Mouse (Mus musculus): ENCODE measurements around the gene Shd. TPM values are rescaled to one million over a fixed set of nuclear protein-coding genes. Genes with fewer than 3 reads are reported as not detected.

Shd gene
- polyA plus RNA-seq, 1 experiment from 2014 or later, result 11.0 TPM

- H3K4me3 ChIP-seq (ENCODE audit: low read depth, low read length), result no peak overlapping the region
- H3K27me3 ChIP-seq (replicated peaks; ENCODE audit: control insufficient read depth, insufficient read depth, low read length), result no peaks in the 10 kb centered on the region
- no peak for ATAC-seq (ENCODE audit: low read depth)
- 88% methylated on average over 8 of the region's 8 CpGs for WGBS
- peaks cover 76% of the 10 kb centered on the region for H3K36me3 ChIP-seq (ENCODE audit: control insufficient read depth, insufficient read depth, low read length)
- no peak overlapping the region for H3K9ac ChIP-seq (ENCODE audit: low read depth, low read length)
- no peaks in the 10 kb centered on the region for H3K9me3 ChIP-seq (ENCODE audit: control insufficient read depth, low read length)
- H3K4me1 ChIP-seq (ENCODE audit: control insufficient read depth, insufficient read depth, low read length), result no peaks in the 10 kb centered on the region
- H3K4me2 ChIP-seq (ENCODE audit: low read depth, low read length), result no peak overlapping the region
- DNase-seq (ENCODE audit: low spot score), result no peak
- H3K27ac ChIP-seq (replicated peaks; ENCODE audit: low read depth, low read length), result no peak overlapping the region
These were observed 46.1 kb downstream of the Shd start for GRCm38 (mm10) chr17:56016382-56016781.

- no peaks in the 10 kb centered on the region for H3K4me1 ChIP-seq (ENCODE audit: control insufficient read depth, insufficient read depth, low read length)
- no peaks in the 10 kb centered on the region for H3K9me3 ChIP-seq (ENCODE audit: control insufficient read depth, low read length)
- no peak overlapping the region for H3K27ac ChIP-seq (replicated peaks; ENCODE audit: low read depth, low read length)
- H3K36me3 ChIP-seq (ENCODE audit: control insufficient read depth, insufficient read depth, low read length), result peaks cover 70% of the 10 kb centered on the region
- no peaks in the 10 kb centered on the region for H3K27me3 ChIP-seq (replicated peaks; ENCODE audit: control insufficient read depth, insufficient read depth, low read length)
- DNase-seq (ENCODE audit: low spot score) (no peak), ATAC-seq (ENCODE audit: low read depth) (no peak)
- H3K9ac ChIP-seq (ENCODE audit: low read depth, low read length), result no peak overlapping the region
- no peak overlapping the region for H3K4me2 ChIP-seq (ENCODE audit: low read depth, low read length)
- WGBS, result 73% methylated on average over 13 of the region's 15 CpGs
- no peak overlapping the region for H3K4me3 ChIP-seq (ENCODE audit: low read depth, low read length)
These were observed 46.8 kb downstream of the Shd start for GRCm38 (mm10) chr17:56016793-56017785.

- no peaks in the 10 kb centered on the region for H3K27me3 ChIP-seq (replicated peaks; ENCODE audit: control insufficient read depth, insufficient read depth, low read length)
- H3K9ac ChIP-seq (ENCODE audit: low read depth, low read length), result no peak overlapping the region
- H3K9me3 ChIP-seq (ENCODE audit: control insufficient read depth, low read length), result no peaks in the 10 kb centered on the region
- H3K36me3 ChIP-seq (ENCODE audit: control insufficient read depth, insufficient read depth, low read length), result peaks cover 64% of the 10 kb centered on the region
- no peak overlapping the region for H3K4me3 ChIP-seq (ENCODE audit: low read depth, low read length)
- 87% methylated on average over 7 of the region's 7 CpGs for WGBS
- H3K4me1 ChIP-seq (ENCODE audit: control insufficient read depth, insufficient read depth, low read length), result no peaks in the 10 kb centered on the region
- DNase-seq (ENCODE audit: low spot score), result no peak
- no peak for ATAC-seq (ENCODE audit: low read depth)
- no peak overlapping the region for H3K27ac ChIP-seq (replicated peaks; ENCODE audit: low read depth, low read length)
- H3K4me2 ChIP-seq (ENCODE audit: low read depth, low read length), result no peak overlapping the region
These were observed 47.6 kb downstream of the Shd start for GRCm38 (mm10) chr17:56017848-56018247.

DNA sequence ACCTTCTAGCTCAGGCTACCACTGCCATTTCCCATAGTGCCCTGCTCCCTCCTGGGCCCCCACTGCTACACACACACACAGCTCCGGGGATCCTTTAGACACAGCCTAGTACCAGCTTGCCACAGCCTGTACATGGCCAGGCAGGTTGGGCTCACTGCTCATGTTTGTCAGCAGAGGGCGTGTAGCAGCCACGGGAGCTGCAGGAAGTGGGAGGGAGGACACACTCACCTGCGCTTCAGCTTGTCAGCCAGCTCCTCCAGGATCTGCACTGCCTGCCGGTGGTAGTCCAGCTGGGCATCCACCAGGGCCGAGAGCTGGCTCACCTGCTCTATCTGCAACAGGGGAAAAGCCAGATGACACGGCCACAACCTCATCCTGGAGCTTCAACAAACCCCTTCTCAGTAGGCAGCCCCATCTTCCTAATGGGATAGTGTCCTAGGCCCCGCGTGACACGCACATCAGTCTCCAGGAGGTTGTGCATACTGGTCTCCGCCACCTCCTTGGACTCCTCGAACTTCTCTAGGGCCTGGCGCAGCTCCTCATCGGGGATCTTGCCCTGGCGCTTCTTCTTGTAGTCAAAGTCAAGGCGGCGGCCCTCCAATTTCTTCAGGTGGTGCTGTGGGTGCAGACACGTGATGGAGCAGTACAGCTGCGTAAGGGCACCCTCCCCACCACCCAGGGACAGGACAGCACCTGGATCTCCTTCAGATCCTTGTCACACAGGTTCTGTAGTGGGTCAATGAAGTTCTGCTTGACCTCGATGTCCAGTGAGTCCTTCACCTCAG lies 48.3 kb downstream of the Shd start:
- no peaks in the 10 kb centered on the region for H3K27me3 ChIP-seq (replicated peaks; ENCODE audit: control insufficient read depth, insufficient read depth, low read length)
- DNase-seq (ENCODE audit: low spot score), result peak; percentile 58
- no peak overlapping the region for H3K27ac ChIP-seq (replicated peaks; ENCODE audit: low read depth, low read length)
- no peak overlapping the region for H3K4me2 ChIP-seq (ENCODE audit: low read depth, low read length)
- no peaks in the 10 kb centered on the region for H3K4me1 ChIP-seq (ENCODE audit: control insufficient read depth, insufficient read depth, low read length)
- ATAC-seq (ENCODE audit: low read depth), result peak; percentile 47; the same call in 1 of the 2 replicates
- 74% methylated on average over 20 of the region's 20 CpGs for WGBS
- H3K36me3 ChIP-seq (ENCODE audit: control insufficient read depth, insufficient read depth, low read length), result peaks cover 58% of the 10 kb centered on the region
- no peak overlapping the region for H3K9ac ChIP-seq (ENCODE audit: low read depth, low read length)
- no peak overlapping the region for H3K4me3 ChIP-seq (ENCODE audit: low read depth, low read length)
- no peaks in the 10 kb centered on the region for H3K9me3 ChIP-seq (ENCODE audit: control insufficient read depth, low read length)

DNA sequence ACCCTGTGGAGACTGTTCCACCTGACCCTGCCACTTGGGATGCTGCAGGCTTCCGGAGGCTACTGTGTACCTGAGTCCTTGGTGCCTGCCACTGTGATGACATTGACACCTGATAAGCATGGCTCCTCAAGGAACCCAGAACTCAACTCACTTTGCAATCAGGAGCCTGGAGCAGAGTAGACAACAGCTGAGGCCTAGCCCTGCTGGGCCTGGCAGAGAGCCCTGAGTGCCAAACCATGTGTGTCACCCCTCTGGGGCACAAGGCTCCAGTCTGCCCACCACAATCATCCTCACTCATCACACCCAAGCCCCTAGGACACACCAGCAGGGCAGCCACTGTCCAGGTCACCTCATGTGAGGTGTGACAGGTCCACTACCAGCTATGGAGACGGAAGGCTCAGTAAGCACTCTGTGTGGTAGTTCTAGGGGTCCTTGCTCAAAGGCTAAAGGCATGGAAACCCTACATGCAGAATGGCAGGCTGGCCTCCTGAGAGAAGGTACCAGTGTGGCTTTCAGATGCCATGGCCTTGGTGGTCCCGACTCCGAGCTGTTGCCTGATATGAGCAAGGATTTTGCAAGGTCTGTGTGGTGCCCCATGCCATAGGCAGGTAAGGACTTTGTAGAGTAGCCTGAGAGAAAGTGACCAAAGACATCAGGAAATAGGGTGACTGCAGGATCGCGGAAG lies 50.3 kb downstream of the Shd start:
- Histone ChIP-seq H3K36me3 (ENCODE audit: control insufficient read depth, insufficient read depth, low read length) (peaks cover 46% of the 10 kb centered on the region), H3K27me3 (replicated peaks; ENCODE audit: control insufficient read depth, insufficient read depth, low read length) (no peaks in the 10 kb centered on the region), H3K4me2 (ENCODE audit: low read depth, low read length) (no peak overlapping the region), H3K9me3 (ENCODE audit: control insufficient read depth, low read length) (no peaks in the 10 kb centered on the region), H3K4me1 (ENCODE audit: control insufficient read depth, insufficient read depth, low read length) (no peaks in the 10 kb centered on the region), H3K4me3 (ENCODE audit: low read depth, low read length) (no peak overlapping the region), H3K9ac (ENCODE audit: low read depth, low read length) (no peak overlapping the region), H3K27ac (replicated peaks; ENCODE audit: low read depth, low read length) (no peak overlapping the region)
- 90% methylated on average over 6 of the region's 6 CpGs for WGBS
- DNase-seq (ENCODE audit: low spot score) (no peak), ATAC-seq (ENCODE audit: low read depth) (no peak)

DNA sequence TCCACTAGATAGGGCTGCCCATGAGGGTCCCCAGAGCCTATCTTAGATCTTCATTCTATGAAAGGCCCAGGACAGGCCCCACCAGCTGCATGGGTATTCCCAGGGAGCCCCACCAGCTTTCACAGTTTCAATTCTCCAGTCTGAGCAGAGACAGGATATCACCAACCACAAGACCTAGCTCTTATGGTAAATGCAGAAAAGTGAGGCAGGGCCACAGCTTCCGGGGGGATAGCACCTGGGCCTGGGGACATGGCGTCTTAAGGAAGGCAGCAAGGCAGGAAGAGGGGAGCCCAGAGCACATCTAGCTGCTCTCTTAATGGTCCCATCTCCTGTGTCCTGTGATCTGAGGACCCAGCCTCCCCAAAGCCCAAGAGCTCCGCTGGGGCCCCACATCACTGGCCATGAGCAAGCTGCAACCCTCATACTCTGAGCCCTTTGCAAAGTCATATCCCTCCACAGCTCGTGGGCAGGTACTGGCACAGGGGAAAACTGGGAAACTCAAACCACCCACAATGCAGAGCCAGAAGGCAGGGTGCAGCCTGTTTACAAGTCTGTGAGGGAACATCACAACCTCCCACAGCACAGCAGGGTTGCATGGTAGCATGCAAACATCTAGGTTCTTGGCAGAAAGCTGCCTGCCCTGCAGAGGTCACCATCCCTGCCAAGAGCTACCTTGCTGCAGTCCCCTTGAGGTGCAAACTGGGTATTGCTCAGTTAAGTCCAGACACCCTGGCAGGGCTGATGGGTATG lies 51.1 kb downstream of the Shd start:
- H3K9ac ChIP-seq (ENCODE audit: low read depth, low read length), result no peak overlapping the region
- H3K4me3 ChIP-seq (ENCODE audit: low read depth, low read length), result no peak overlapping the region
- H3K27me3 ChIP-seq (replicated peaks; ENCODE audit: control insufficient read depth, insufficient read depth, low read length), result no peaks in the 10 kb centered on the region
- no peak overlapping the region for H3K27ac ChIP-seq (replicated peaks; ENCODE audit: low read depth, low read length)
- WGBS, result 86% methylated on average over 4 of the region's 4 CpGs
- H3K4me2 ChIP-seq (ENCODE audit: low read depth, low read length), result no peak overlapping the region
- DNase-seq (ENCODE audit: low spot score), result no peak
- H3K36me3 ChIP-seq (ENCODE audit: control insufficient read depth, insufficient read depth, low read length), result peaks cover 38% of the 10 kb centered on the region
- H3K4me1 ChIP-seq (ENCODE audit: control insufficient read depth, insufficient read depth, low read length), result no peaks in the 10 kb centered on the region
- ATAC-seq (ENCODE audit: low read depth), result no peak
- H3K9me3 ChIP-seq (ENCODE audit: control insufficient read depth, low read length), result no peaks in the 10 kb centered on the region

DNA sequence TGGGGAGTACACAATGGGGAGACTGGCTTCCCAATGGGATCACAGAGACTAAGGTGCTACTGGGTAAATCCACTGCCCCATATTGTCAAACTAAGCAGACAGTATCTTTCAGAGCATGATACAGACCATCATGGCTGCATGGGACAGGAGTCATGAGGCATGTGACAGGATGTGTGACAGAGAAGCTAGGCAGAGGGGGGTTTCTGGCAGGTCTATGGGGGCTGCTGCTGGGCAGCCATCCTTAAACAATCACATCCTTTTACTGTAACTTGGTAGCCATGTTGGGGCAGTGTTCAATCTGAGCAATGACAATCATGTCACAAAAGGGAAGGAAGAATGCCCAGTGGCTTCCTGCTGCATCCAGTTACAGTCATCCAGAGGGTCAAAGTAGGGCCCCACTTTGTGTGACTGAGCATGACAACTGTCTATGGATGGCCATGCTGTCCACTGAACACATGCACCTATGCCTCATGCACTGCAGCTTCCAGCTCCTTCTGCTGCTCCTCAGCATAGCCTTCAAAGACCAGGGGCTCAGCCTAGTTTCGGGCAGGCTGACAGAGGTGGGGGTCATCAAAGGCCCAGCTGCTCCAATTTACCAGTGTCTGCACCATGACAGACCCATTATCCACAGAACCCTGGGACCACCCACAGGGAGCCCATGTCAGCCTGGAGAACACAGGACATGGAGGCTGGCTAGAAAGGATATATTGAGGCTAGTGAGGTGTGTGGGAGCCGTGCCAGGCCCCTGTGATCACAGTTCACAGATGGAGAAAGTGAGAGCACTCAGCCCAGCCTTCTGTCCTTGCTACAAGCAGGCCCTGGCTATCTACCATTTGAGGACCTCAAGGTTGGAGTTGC lies 52.1 kb downstream of the Shd start:
- no peak overlapping the region for H3K4me2 ChIP-seq (ENCODE audit: low read depth, low read length)
- H3K4me1 ChIP-seq (ENCODE audit: control insufficient read depth, insufficient read depth, low read length), result no peaks in the 10 kb centered on the region
- 57% methylated on average over 2 of the region's 2 CpGs for WGBS
- no peak overlapping the region for H3K9ac ChIP-seq (ENCODE audit: low read depth, low read length)
- no peak overlapping the region for H3K27ac ChIP-seq (replicated peaks; ENCODE audit: low read depth, low read length)
- H3K36me3 ChIP-seq (ENCODE audit: control insufficient read depth, insufficient read depth, low read length), result peaks cover 27% of the 10 kb centered on the region
- H3K4me3 ChIP-seq (ENCODE audit: low read depth, low read length), result no peak overlapping the region
- ATAC-seq (ENCODE audit: low read depth) (no peak), DNase-seq (ENCODE audit: low spot score) (no peak)
- no peaks in the 10 kb centered on the region for H3K9me3 ChIP-seq (ENCODE audit: control insufficient read depth, low read length)
- H3K27me3 ChIP-seq (replicated peaks; ENCODE audit: control insufficient read depth, insufficient read depth, low read length), result no peaks in the 10 kb centered on the region
